Mouse (Mus musculus) embryonic facial prominence, embryonic 15.5 days (tissue): ENCODE measurements around the gene Amd1. TPM values are rescaled to one million over a fixed set of nuclear protein-coding genes. Genes with fewer than 3 reads are reported as not detected.

Experiments used
- ATAC-seq: fragments of 200-750 bp; cut with Nextera tagmentation; 2 replicates; pipeline ENCODE4 v1.8.0; 2017; ENCODE audit warnings: low read depth, moderate TSS enrichment; ENCODE audit not compliant: insufficient number of reproducible peaks, low FRiP score, low TSS enrichment
- H3K27ac ChIP-seq: fragments of 300-500 bp; sonication (generic); replicated peaks from 2 replicates; pipeline ENCODE4 v1.5.1; 2015; ENCODE audit warnings: mild to moderate bottlenecking, inconsistent platforms
- H3K27me3 ChIP-seq: fragments of 300-500 bp; sonication (generic); 2 replicates; pipeline ENCODE4 v1.6.1; 2015; ENCODE audit warnings: inconsistent platforms
- H3K36me3 ChIP-seq: fragments of 300-500 bp; sonication (generic); 2 replicates; pipeline ENCODE4 v1.6.1; 2015; ENCODE audit warnings: mild to moderate bottlenecking, inconsistent platforms
- H3K4me1 ChIP-seq: fragments of 300-500 bp; sonication (generic); 2 replicates; pipeline ENCODE4 v1.6.1; 2015; ENCODE audit warnings: inconsistent platforms
- H3K4me2 ChIP-seq: fragments of 300-500 bp; sonication (generic); replicated peaks from 2 replicates; pipeline ENCODE4 v1.6.1; 2015; ENCODE audit warnings: mild to moderate bottlenecking, inconsistent platforms
- H3K4me3 ChIP-seq: fragments of 300-500 bp; sonication (generic); replicated peaks from 2 replicates; pipeline ENCODE4 v1.5.1; 2015; ENCODE audit warnings: mild to moderate bottlenecking, inconsistent platforms
- H3K9ac ChIP-seq: fragments of 300-500 bp; sonication (generic); 2 replicates; pipeline ENCODE4 v1.6.1; 2015; ENCODE audit warnings: inconsistent platforms
- H3K9me3 ChIP-seq: fragments of 300-500 bp; sonication (generic); replicated peaks from 2 replicates; pipeline ENCODE4 v1.6.1; 2016; ENCODE audit warnings: inconsistent platforms
- WGBS: fragments of 180-500 bp; shearing (Covaris S2); methylation state at CpG from one replicate; pipeline ENCODE4 v1.1.7; 2015; 5-methylcytosine and 5-hydroxymethylcytosine counted together
- polyA plus RNA-seq: library from polyadenylated mRNA; unstranded; fragments of >200 nt; fragmentation: Nextera tagmentation; extraction: Ambion mirVana; gene quantifications from 2 replicates; pipeline ENCODE4 v1.2.1, GENCODE M21; 2015

The Amd1 gene
- polyA plus RNA-seq, 1 experiment from 2014 or later, result 46.5 TPM

DNA sequence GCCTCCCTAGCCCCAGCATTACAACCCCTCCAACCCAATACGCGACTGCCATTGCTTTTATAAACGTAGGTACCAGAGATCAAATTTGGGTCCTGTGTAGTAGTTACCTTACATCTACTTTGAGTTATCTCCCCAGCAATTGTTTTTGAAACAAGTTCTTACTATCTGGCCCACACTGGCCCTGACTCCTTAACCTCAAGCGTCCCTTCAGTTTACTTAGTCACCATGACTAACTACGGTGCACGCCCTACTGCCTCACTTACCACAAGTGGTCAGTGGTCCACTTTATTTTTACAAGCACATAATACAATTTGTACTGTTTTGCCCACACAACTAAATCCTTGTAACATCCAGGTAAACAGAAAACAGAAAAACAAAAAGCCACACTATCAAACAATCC is 9.3 kb downstream of the Amd1 start:
- no peak overlapping the region for H3K9ac ChIP-seq
- no peak for ATAC-seq
- no peaks in the 10 kb centered on the region for H3K27me3 ChIP-seq
- no peak overlapping the region for H3K4me3 ChIP-seq
- peaks cover 19% of the 10 kb centered on the region for H3K36me3 ChIP-seq
- H3K4me1 ChIP-seq, result no peaks in the 10 kb centered on the region
- no peak overlapping the region for H3K4me2 ChIP-seq
- no peaks in the 10 kb centered on the region for H3K9me3 ChIP-seq
- H3K27ac ChIP-seq, result no peak overlapping the region
- WGBS, result 91% methylated on average over 6 of the region's 6 CpGs

DNA sequence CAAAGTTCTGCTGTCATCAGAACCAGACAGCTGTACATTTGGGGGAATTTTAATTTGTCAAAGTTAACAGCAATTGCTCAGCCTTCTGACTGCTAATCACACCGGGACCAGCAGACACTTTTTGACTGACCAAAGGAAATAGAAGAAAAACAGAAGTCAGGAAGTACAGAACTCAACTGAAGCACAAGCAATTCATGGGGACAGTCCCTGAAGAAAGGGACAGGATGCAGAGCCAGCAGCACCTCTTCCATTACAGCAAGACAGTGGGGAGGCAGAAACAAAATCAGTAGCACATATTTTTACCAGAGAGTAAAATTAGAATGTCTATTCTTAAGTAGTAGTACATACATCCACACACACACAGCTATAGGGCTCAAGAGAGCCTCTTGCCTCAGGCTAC is 15.2 kb downstream of the Amd1 start:
- no peak overlapping the region for H3K4me2 ChIP-seq
- no peak for ATAC-seq
- WGBS, result 93% methylated on average over 1 of the region's 1 CpGs
- H3K9ac ChIP-seq, result no peak overlapping the region
- H3K4me3 ChIP-seq, result no peak overlapping the region
- peaks cover 25% of the 10 kb centered on the region for H3K36me3 ChIP-seq
- no peaks in the 10 kb centered on the region for H3K9me3 ChIP-seq
- no peaks in the 10 kb centered on the region for H3K27me3 ChIP-seq
- H3K4me1 ChIP-seq, result no peaks in the 10 kb centered on the region
- no peak overlapping the region for H3K27ac ChIP-seq

DNA sequence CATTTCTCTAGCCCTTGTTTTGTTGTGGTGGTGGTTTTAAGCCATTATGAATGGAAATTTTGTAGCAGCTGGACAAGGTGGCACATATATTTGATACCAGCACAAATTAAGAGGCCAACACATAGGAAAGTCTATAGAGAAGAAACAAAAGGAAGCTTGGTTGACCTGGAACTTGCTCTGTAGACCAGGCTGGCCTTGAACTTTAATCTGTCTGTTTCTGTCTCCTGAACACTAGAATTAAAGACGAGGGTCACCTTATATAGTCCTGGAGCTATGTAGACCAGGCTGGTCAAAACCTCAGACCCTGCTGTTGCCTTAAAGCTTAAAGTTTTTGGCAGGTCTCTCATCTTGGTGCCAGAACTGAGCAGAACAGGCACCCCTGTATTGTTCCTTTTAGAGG is 16.4 kb downstream of the Amd1 start:
- ATAC-seq, result no peak
- H3K9ac ChIP-seq, result no peak overlapping the region
- WGBS, result 74% methylated on average over 1 of the region's 1 CpGs
- peaks cover 16% of the 10 kb centered on the region for H3K36me3 ChIP-seq
- no peak overlapping the region for H3K4me3 ChIP-seq
- H3K4me2 ChIP-seq, result no peak overlapping the region
- no peaks in the 10 kb centered on the region for H3K4me1 ChIP-seq
- H3K9me3 ChIP-seq, result no peaks in the 10 kb centered on the region
- no peaks in the 10 kb centered on the region for H3K27me3 ChIP-seq
- H3K27ac ChIP-seq, result no peak overlapping the region

DNA sequence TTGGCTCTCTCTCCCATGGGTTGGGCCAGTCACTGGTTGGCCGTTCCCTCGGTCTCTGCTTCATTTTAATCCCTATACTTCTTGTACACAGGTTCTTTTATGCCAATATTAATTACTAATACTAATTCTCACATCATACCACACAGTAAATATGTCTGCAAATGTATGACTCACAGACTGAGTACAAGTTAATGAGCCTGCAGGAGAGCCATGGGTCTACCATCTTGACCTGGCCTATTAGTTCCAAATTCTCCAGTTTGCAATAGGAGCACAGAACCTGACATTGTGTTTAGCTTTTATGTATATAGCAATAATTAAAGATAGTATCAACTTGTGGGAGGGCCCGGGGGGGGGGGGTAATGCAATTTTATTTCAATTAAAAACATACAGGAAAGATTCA is 17.0 kb downstream of the Amd1 start:
- H3K9me3 ChIP-seq, result no peaks in the 10 kb centered on the region
- WGBS, result 91% methylated on average over 3 of the region's 3 CpGs
- H3K27me3 ChIP-seq, result no peaks in the 10 kb centered on the region
- H3K36me3 ChIP-seq, result peaks cover 16% of the 10 kb centered on the region
- H3K9ac ChIP-seq, result no peak overlapping the region
- H3K4me1 ChIP-seq, result no peaks in the 10 kb centered on the region
- H3K4me2 ChIP-seq, result no peak overlapping the region
- ATAC-seq, result no peak; the same call in 1 of the 2 replicates
- no peak overlapping the region for H3K4me3 ChIP-seq
- H3K27ac ChIP-seq, result no peak overlapping the region

DNA sequence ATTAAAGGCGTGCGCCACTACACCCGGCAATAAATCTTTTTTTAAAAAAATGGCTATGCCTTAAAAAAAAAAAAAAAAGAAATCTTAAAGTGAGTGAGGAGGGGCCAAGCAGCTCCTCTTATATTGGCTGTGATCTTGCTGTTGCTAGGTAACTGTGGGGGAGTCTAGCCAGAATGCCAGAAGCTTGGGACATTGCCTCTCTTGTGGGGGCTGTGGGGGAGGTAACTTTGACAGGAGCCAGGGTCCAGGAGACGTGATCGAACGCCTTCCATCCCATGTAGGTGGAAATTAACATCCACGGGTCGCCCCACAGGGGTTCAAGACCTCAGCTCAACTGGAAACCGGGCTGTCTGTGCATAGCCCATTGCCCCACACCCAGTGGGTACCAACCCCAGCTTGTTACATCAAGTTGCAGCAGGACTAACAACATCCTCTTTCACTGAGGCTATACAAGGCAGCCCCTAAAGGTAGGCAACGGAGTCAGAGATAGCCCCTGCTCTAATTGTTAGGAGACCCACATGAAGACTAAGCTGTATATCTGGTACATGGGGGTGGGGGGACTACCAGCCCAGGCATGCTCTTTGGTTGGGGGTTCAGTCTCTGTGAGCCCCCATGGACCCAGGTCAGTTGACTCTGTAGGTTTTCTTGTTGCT is 17.7 kb downstream of the Amd1 start:
- Histone ChIP-seq H3K4me1 (no peaks in the 10 kb centered on the region), H3K4me3 (no peak overlapping the region), H3K4me2 (no peak overlapping the region), H3K9ac (no peak overlapping the region), H3K27ac (no peak overlapping the region), H3K9me3 (no peaks in the 10 kb centered on the region), H3K27me3 (no peaks in the 10 kb centered on the region), H3K36me3 (peaks cover 16% of the 10 kb centered on the region)
- 85% methylated on average over 10 of the region's 10 CpGs for WGBS
- ATAC-seq, result no peak

DNA sequence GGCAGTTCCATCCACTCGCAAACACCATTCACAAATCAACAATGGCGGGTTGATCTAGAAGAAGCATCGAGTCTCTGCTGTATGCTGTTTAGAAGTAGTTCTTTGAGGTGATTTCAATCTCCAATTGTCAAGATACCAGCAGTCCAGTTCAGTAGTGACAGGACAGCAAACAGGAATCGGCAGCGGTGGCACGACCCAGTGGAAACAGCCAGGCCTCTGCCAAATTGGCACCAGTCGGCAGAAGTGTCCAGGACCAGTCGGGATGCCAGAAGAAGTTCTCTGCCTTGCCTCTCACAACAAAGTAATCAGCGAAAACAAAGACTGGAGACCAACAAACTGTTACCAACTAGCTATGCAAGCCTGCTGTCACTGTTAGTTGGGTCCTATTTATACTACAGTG is 18.4 kb downstream of the Amd1 start:
- Histone ChIP-seq H3K36me3 (peaks cover 16% of the 10 kb centered on the region), H3K27me3 (no peaks in the 10 kb centered on the region), H3K4me3 (no peak overlapping the region), H3K9ac (no peak overlapping the region), H3K27ac (no peak overlapping the region), H3K4me2 (no peak overlapping the region), H3K9me3 (no peaks in the 10 kb centered on the region), H3K4me1 (no peaks in the 10 kb centered on the region)
- 93% methylated on average over 9 of the region's 9 CpGs for WGBS
- no peak for ATAC-seq

GRCm38 (mm10) chr10:40281565-40281964 is 20.4 kb downstream of the Amd1 start:
- H3K36me3 ChIP-seq, result peaks cover 11% of the 10 kb centered on the region; the same call in 1 of the 2 replicates
- H3K9ac ChIP-seq, result no peak overlapping the region
- no peak overlapping the region for H3K4me2 ChIP-seq
- no peaks in the 10 kb centered on the region for H3K4me1 ChIP-seq
- no peak overlapping the region for H3K27ac ChIP-seq
- H3K27me3 ChIP-seq, result no peaks in the 10 kb centered on the region
- ATAC-seq, result no peak
- H3K4me3 ChIP-seq, result no peak overlapping the region
- no peaks in the 10 kb centered on the region for H3K9me3 ChIP-seq
- 91% methylated on average over 2 of the region's 2 CpGs for whole genome bisulfite sequencing

- Histone ChIP-seq H3K4me1 (no peaks in the 10 kb centered on the region), H3K27ac (no peak overlapping the region), H3K9me3 (no peaks in the 10 kb centered on the region), H3K4me3 (no peak overlapping the region), H3K4me2 (no peak overlapping the region), H3K27me3 (no peaks in the 10 kb centered on the region), H3K9ac (no peak overlapping the region), H3K36me3 (0 out of 2 replicates have a peak, but pooled peaks cover under 1% of the 10 kb centered on the region)
- WGBS, result 31% methylated on average over 5 of the region's 5 CpGs
- no peak for ATAC-seq
Observed at GRCm38 (mm10) chr10:40278317-40278716, 23.7 kb downstream of the Amd1 start.

DNA sequence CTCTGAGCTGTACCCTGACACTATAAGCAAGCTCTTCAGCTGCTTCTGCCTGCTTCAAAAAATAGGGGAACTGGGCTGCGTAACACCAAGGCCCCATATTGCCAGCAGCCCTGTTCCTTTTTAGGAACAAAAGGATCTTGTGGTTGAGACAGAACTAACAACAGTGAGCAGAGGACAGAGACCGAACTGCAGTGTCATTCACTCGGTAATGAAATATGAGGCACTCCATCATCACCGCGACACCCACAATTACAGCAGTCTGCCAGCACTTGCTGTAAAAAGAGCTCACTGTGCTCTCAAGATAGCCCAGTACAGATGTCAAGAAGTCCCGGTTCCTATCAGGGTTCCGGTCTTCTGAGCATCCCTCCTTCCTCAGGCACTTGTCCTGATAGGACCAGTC is 26.0 kb downstream of the Amd1 start:
- Histone ChIP-seq H3K9me3 (no peaks in the 10 kb centered on the region), H3K27me3 (no peaks in the 10 kb centered on the region), H3K4me1 (no peaks in the 10 kb centered on the region), H3K4me2 (no peak overlapping the region), H3K36me3 (no peaks in the 10 kb centered on the region), H3K9ac (no peak overlapping the region), H3K27ac (no peak overlapping the region), H3K4me3 (no peak overlapping the region)
- no peak for ATAC-seq
- 40% methylated on average over 7 of the region's 7 CpGs for WGBS

DNA sequence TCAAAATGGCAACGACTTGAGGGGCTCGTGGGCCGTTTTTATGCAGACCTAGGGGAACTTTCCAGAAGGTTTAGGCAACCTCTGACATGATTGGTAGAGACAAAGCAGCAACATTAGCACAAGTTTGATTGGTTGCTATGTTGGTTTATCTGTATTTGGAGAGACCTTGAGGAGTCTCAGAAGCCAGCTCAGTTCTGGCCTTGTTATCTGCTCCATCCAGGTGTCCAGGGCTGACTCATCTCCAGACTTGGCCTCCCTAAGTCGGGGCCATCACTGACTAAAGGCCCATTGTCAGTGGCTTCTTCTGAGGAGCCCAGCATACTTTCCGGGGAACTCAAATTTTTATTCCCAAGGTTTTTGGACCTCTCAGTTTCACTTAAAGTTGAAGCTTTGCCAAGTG is 28.0 kb downstream of the Amd1 start:
- H3K27ac ChIP-seq, result no peak overlapping the region
- WGBS, result 73% methylated on average over 5 of the region's 5 CpGs
- no peak for ATAC-seq

DNA sequence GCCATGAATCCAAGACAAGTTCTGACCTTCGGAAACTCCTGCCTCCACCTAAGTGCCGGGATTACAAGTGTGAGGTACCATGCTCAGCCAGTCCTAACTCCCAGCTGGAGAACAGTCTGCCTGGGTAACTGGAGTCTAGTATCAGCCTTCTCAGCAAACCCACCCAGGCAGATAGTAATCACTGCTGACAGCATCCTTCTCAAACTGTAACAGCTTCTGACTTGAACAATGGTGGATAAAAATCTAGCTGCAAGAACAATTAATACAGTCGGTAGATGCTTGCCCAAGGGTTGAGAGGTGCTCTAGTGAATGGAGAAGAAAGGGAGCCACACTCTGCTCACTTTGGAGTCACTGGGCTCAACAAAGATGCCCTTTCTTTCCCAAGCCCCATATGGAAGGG is 30.8 kb downstream of the Amd1 start:
- ATAC-seq, result no peak
- WGBS, result 84% methylated on average over 3 of the region's 3 CpGs
- H3K27me3 ChIP-seq, result no peaks in the 10 kb centered on the region
- H3K9ac ChIP-seq, result no peak overlapping the region
- H3K4me2 ChIP-seq, result no peak overlapping the region
- no peak overlapping the region for H3K27ac ChIP-seq
- H3K4me3 ChIP-seq, result no peak overlapping the region
- H3K9me3 ChIP-seq, result no peaks in the 10 kb centered on the region
- H3K4me1 ChIP-seq, result no peaks in the 10 kb centered on the region
- H3K36me3 ChIP-seq, result no peaks in the 10 kb centered on the region

More for the DNA sequence above, 28.0 kb downstream of the Amd1 start:
- no peak overlapping the region for H3K4me2 ChIP-seq
- no peaks in the 10 kb centered on the region for H3K4me1 ChIP-seq
- H3K4me3 ChIP-seq, result no peak overlapping the region
- no peaks in the 10 kb centered on the region for H3K9me3 ChIP-seq
- no peak overlapping the region for H3K9ac ChIP-seq
- no peaks in the 10 kb centered on the region for H3K27me3 ChIP-seq
- no peaks in the 10 kb centered on the region for H3K36me3 ChIP-seq

DNA sequence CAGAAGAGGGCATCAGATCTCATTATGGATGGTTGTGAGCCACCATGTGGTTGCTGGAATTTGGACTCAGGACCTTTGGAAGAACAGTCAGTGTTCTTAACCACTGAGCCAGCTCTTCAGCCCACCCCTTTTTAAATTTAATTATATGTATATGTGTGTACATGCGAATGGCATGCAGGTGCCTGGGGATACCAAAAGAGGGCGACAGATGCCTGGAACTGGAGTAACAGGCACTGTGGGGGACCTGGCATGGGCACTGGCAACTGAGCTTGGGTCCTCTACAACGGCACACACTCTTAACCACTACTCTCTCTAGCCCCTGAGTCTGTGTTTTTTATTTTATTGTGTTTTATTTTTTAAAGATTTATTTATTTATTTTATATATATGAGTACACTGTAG is 37.1 kb downstream of the Amd1 start:
- ATAC-seq, result no peak
- Histone ChIP-seq H3K27me3 (no peaks in the 10 kb centered on the region), H3K9ac (no peak overlapping the region), H3K4me3 (no peak overlapping the region), H3K4me1 (no peaks in the 10 kb centered on the region), H3K4me2 (no peak overlapping the region), H3K27ac (no peak overlapping the region), H3K9me3 (no peaks in the 10 kb centered on the region), H3K36me3 (no peaks in the 10 kb centered on the region)
- 80% methylated on average over 3 of the region's 3 CpGs for WGBS
